Mouse (Mus musculus) heart, embryonic 10.5 days (tissue): Measurements from ENCODE around the gene P3h4. TPM values are rescaled to one million over a fixed set of nuclear protein-coding genes. Genes with fewer than 3 reads are reported as not detected.

ENCODE experiments used
- DNase-seq: peaks from one replicate; pipeline ENCODE4 v3.0.0-alpha.2; 2017; ENCODE audit warnings: low spot score
- H3K27ac ChIP-seq: fragments of 300-500 bp; sonication (generic); 2 replicates; pipeline ENCODE4 v1.5.1; 2016; ENCODE audit warnings: mild to moderate bottlenecking
- H3K27me3 ChIP-seq: fragments of 300-500 bp; sonication (generic); 2 replicates; pipeline ENCODE4 v1.6.1; 2016; ENCODE audit warnings: mild to moderate bottlenecking; ENCODE audit not compliant: poor library complexity, insufficient read depth, severe bottlenecking
- H3K36me3 ChIP-seq: fragments of 300-500 bp; sonication (generic); 2 replicates; pipeline ENCODE4 v1.6.1; 2016; ENCODE audit warnings: mild to moderate bottlenecking, moderate library complexity
- H3K4me1 ChIP-seq: fragments of 300-500 bp; sonication (generic); 2 replicates; pipeline ENCODE4 v1.6.1; 2016; ENCODE audit warnings: mild to moderate bottlenecking
- H3K4me3 ChIP-seq: fragments of 300-500 bp; sonication (generic); 2 replicates; pipeline ENCODE4 v1.5.1; 2016; ENCODE audit warnings: mild to moderate bottlenecking, moderate library complexity
- H3K9me3 ChIP-seq: fragments of 300-500 bp; sonication (generic); 2 replicates; pipeline ENCODE4 v1.6.1; 2016; ENCODE audit warnings: mild to moderate bottlenecking, moderate library complexity
- WGBS: fragments of 180-500 bp; shearing (Covaris S2); methylation state at CpG from one replicate; pipeline ENCODE4 v1.1.7; 2016; 5-methylcytosine and 5-hydroxymethylcytosine counted together
- polyA plus RNA-seq: library from polyadenylated mRNA; unstranded; fragments of >200 nt; fragmentation: Nextera tagmentation; extraction: Ambion mirVana; gene quantifications from 2 replicates; pipeline ENCODE4 v1.2.1, GENCODE M21; 2016

The P3h4 gene
- polyA plus RNA-seq, 1 experiment from 2014 or later: 81.8 TPM

GRCm38 (mm10) chr11:100382682-100383081 lies 32.0 kb downstream of the P3h4 start:
- Histone ChIP-seq H3K4me1 (peaks cover 23% of the 10 kb centered on the region), H3K9me3 (no peaks in the 10 kb centered on the region), H3K27me3 (no peaks in the 10 kb centered on the region), H3K27ac (no peak overlapping the region), H3K4me3 (no peak overlapping the region), H3K36me3 (peaks cover 88% of the 10 kb centered on the region)
- WGBS: 76% methylated on average over 6 of the region's 6 CpGs
- no peak for DNase-seq

- 86% methylated on average over 4 of the region's 4 CpGs for WGBS
- no peak for DNase-seq
- peaks cover 95% of the 10 kb centered on the region for H3K36me3 ChIP-seq
- no peak overlapping the region for H3K4me3 ChIP-seq
- H3K27ac ChIP-seq: no peak overlapping the region
- peaks cover 7% of the 10 kb centered on the region; the same call in 1 of the 2 replicates for H3K4me1 ChIP-seq
- H3K9me3 ChIP-seq: no peaks in the 10 kb centered on the region
- H3K27me3 ChIP-seq: no peaks in the 10 kb centered on the region
Observed at GRCm38 (mm10) chr11:100379311-100379710, 35.3 kb downstream of the P3h4 start.

- Histone ChIP-seq H3K9me3 (no peaks in the 10 kb centered on the region), H3K27me3 (no peaks in the 10 kb centered on the region), H3K4me1 (peaks cover 9% of the 10 kb centered on the region; the same call in 1 of the 2 replicates), H3K36me3 (peaks cover 94% of the 10 kb centered on the region), H3K27ac (no peak overlapping the region), H3K4me3 (no peak overlapping the region)
- WGBS: 89% methylated on average over 5 of the region's 5 CpGs
- DNase-seq: no peak
Observed at GRCm38 (mm10) chr11:100378446-100378845, 36.2 kb downstream of the P3h4 start.

GRCm38 (mm10) chr11:100377989-100378388 lies 36.6 kb downstream of the P3h4 start:
- Histone ChIP-seq H3K27me3 (no peaks in the 10 kb centered on the region), H3K36me3 (peaks cover 94% of the 10 kb centered on the region)

GRCm38 (mm10) chr11:100376746-100377389 lies 37.8 kb downstream of the P3h4 start:
- DNase-seq: no peak
- H3K36me3 ChIP-seq: peaks cover 94% of the 10 kb centered on the region
- H3K27me3 ChIP-seq: no peaks in the 10 kb centered on the region
- no peak overlapping the region for H3K27ac ChIP-seq
- no peak overlapping the region for H3K4me3 ChIP-seq
- H3K4me1 ChIP-seq: peaks cover 9% of the 10 kb centered on the region; the same call in 1 of the 2 replicates
- 89% methylated on average over 21 of the region's 21 CpGs for WGBS
- H3K9me3 ChIP-seq: no peaks in the 10 kb centered on the region

More at GRCm38 (mm10) chr11:100377989-100378388, 36.6 kb downstream of the P3h4 start:
- H3K9me3 ChIP-seq: no peaks in the 10 kb centered on the region
- no peak overlapping the region for H3K27ac ChIP-seq
- WGBS: 93% methylated on average over 14 of the region's 14 CpGs
- H3K4me1 ChIP-seq: peaks cover 9% of the 10 kb centered on the region; the same call in 1 of the 2 replicates
- H3K4me3 ChIP-seq: no peak overlapping the region
- no peak for DNase-seq

- Histone ChIP-seq H3K9me3 (no peaks in the 10 kb centered on the region), H3K27ac (no peak overlapping the region), H3K36me3 (peaks cover 95% of the 10 kb centered on the region), H3K27me3 (no peaks in the 10 kb centered on the region), H3K4me1 (peaks cover 9% of the 10 kb centered on the region; the same call in 1 of the 2 replicates), H3K4me3 (no peak overlapping the region)
- WGBS: 68% methylated on average over 4 of the region's 4 CpGs
- DNase-seq: no peak
Observed at GRCm38 (mm10) chr11:100376005-100376404, 38.6 kb downstream of the P3h4 start.

GRCm38 (mm10) chr11:100375127-100375526 lies 39.5 kb downstream of the P3h4 start:
- Histone ChIP-seq H3K27ac (no peak overlapping the region), H3K36me3 (peaks cover 95% of the 10 kb centered on the region), H3K27me3 (no peaks in the 10 kb centered on the region), H3K4me1 (peaks cover 9% of the 10 kb centered on the region; the same call in 1 of the 2 replicates), H3K4me3 (no peak overlapping the region), H3K9me3 (no peaks in the 10 kb centered on the region)
- WGBS: 81% methylated on average over 9 of the region's 9 CpGs
- DNase-seq: no peak

- peaks cover 19% of the 10 kb centered on the region; the same call in 1 of the 2 replicates for H3K4me1 ChIP-seq
- no peaks in the 10 kb centered on the region for H3K27me3 ChIP-seq
- H3K36me3 ChIP-seq: peaks cover 76% of the 10 kb centered on the region
- no peak overlapping the region for H3K27ac ChIP-seq
- no peaks in the 10 kb centered on the region for H3K9me3 ChIP-seq
- no peak for DNase-seq
- 83% methylated on average over 7 of the region's 8 CpGs for WGBS
- no peak overlapping the region for H3K4me3 ChIP-seq
Observed at GRCm38 (mm10) chr11:100371981-100372558, 42.6 kb downstream of the P3h4 start.

- 58% methylated on average over 8 of the region's 8 CpGs for WGBS
- Histone ChIP-seq H3K27me3 (no peaks in the 10 kb centered on the region), H3K4me1 (peaks cover 13% of the 10 kb centered on the region; the same call in 1 of the 2 replicates), H3K36me3 (peaks cover 53% of the 10 kb centered on the region), H3K27ac (no peak overlapping the region), H3K4me3 (no peak overlapping the region), H3K9me3 (no peaks in the 10 kb centered on the region)
- no peak for DNase-seq
Observed at GRCm38 (mm10) chr11:100369822-100370221, 44.8 kb downstream of the P3h4 start.

GRCm38 (mm10) chr11:100369145-100369544 lies 45.5 kb downstream of the P3h4 start:
- peaks cover 49% of the 10 kb centered on the region for H3K36me3 ChIP-seq
- H3K4me3 ChIP-seq: no peak overlapping the region
- H3K27me3 ChIP-seq: peaks cover 6% of the 10 kb centered on the region; the same call in 1 of the 2 replicates
- no peaks in the 10 kb centered on the region for H3K9me3 ChIP-seq
- peaks cover 11% of the 10 kb centered on the region; the same call in 1 of the 2 replicates for H3K4me1 ChIP-seq
- WGBS: 62% methylated on average over 7 of the region's 7 CpGs
- no peak overlapping the region for H3K27ac ChIP-seq
- DNase-seq: no peak

GRCm38 (mm10) chr11:100362979-100363562 lies 51.6 kb downstream of the P3h4 start:
- 0 out of 2 replicates have a peak, but pooled peaks cover 2% of the 10 kb centered on the region for H3K36me3 ChIP-seq
- WGBS: 15% methylated on average over 12 of the region's 12 CpGs
- H3K4me3 ChIP-seq: no peak overlapping the region
- no peak overlapping the region for H3K27ac ChIP-seq
- H3K27me3 ChIP-seq: peaks cover 40% of the 10 kb centered on the region
- no peaks in the 10 kb centered on the region for H3K9me3 ChIP-seq
- H3K4me1 ChIP-seq: peaks cover 8% of the 10 kb centered on the region; the same call in 1 of the 2 replicates
- no peak for DNase-seq

GRCm38 (mm10) chr11:100362209-100362978 lies 52.2 kb downstream of the P3h4 start:
- Histone ChIP-seq H3K27me3 (peaks cover 46% of the 10 kb centered on the region), H3K9me3 (no peaks in the 10 kb centered on the region), H3K27ac (no peak overlapping the region), H3K4me1 (peaks cover 8% of the 10 kb centered on the region; the same call in 1 of the 2 replicates), H3K4me3 (no peak overlapping the region), H3K36me3 (0 out of 2 replicates have a peak, but pooled peaks cover under 1% of the 10 kb centered on the region)
- 12% methylated on average over 8 of the region's 8 CpGs for WGBS
- no peak for DNase-seq
